Mouse (Mus musculus) embryonic facial prominence, embryonic 11.5 days (tissue): ENCODE results near the gene Ankrd49. TPM values are rescaled to one million over a fixed set of nuclear protein-coding genes. Genes with fewer than 3 reads are reported as not detected.

ENCODE experiments used
- ATAC-seq: fragments of 200-750 bp; cut with Nextera tagmentation; replicated peaks from 2 replicates; pipeline ENCODE4 v1.8.0; 2017; ENCODE audit warnings: low read depth; ENCODE audit not compliant: insufficient number of reproducible peaks, low FRiP score, low TSS enrichment
- DNase-seq: peaks from one replicate; pipeline ENCODE4 v3.0.0-alpha.2; 2015; ENCODE audit warnings: low spot score
- H3K27ac ChIP-seq: fragments of 300-500 bp; sonication (generic); replicated peaks from 2 replicates; pipeline ENCODE4 v1.5.1; 2014; ENCODE audit warnings: mild to moderate bottlenecking, low read depth, low read length, control low read depth
- H3K27me3 ChIP-seq: fragments of 300-500 bp; sonication (generic); 2 replicates; pipeline ENCODE4 v1.6.1; 2014; ENCODE audit warnings: mild to moderate bottlenecking, low read length, moderate library complexity, mixed read lengths; ENCODE audit not compliant: control insufficient read depth, insufficient read depth
- H3K36me3 ChIP-seq: fragments of 300-500 bp; sonication (generic); replicated peaks from 2 replicates; pipeline ENCODE4 v1.6.1; 2014; ENCODE audit warnings: low read depth, mild to moderate bottlenecking, low read length, moderate library complexity, mixed read lengths; ENCODE audit not compliant: control insufficient read depth, insufficient read depth
- H3K4me1 ChIP-seq: fragments of 300-500 bp; sonication (generic); 2 replicates; pipeline ENCODE4 v1.6.1; 2014; ENCODE audit warnings: low read length, mixed read lengths; ENCODE audit not compliant: control insufficient read depth, insufficient read depth
- H3K4me2 ChIP-seq: fragments of 300-500 bp; sonication (generic); 2 replicates; pipeline ENCODE4 v1.6.1; 2014; ENCODE audit warnings: low read depth, mild to moderate bottlenecking, control low read depth, low read length, moderate library complexity
- H3K4me3 ChIP-seq: fragments of 300-500 bp; sonication (generic); 2 replicates; pipeline ENCODE4 v1.5.1; 2014; ENCODE audit warnings: low read depth, low read length, control low read depth
- H3K9ac ChIP-seq: fragments of 300-500 bp; sonication (generic); replicated peaks from 2 replicates; pipeline ENCODE4 v1.6.1; 2014; ENCODE audit warnings: mild to moderate bottlenecking, control low read depth, low read length
- H3K9me3 ChIP-seq: fragments of 300-500 bp; sonication (generic); replicated peaks from 2 replicates; pipeline ENCODE4 v1.6.1; 2016; ENCODE audit warnings: mild to moderate bottlenecking, low read length, inconsistent platforms, mixed read lengths; ENCODE audit not compliant: control insufficient read depth
- WGBS: fragments of 180-500 bp; shearing (Covaris S2); extraction: QIAGEN DNeasy Blood & Tissue Kit; methylation state at CpG from one replicate; pipeline ENCODE4 v1.1.7; 2014; 5-methylcytosine and 5-hydroxymethylcytosine counted together
- polyA plus RNA-seq: library from polyadenylated mRNA; unstranded; fragments of >200 nt; fragmentation: Nextera tagmentation; extraction: Ambion mirVana; gene quantifications from 2 replicates; pipeline ENCODE4 v1.2.1, GENCODE M21; 2014

Ankrd49 gene
- polyA plus RNA-seq, 1 experiment from 2014 or later: 57.3 TPM

GRCm38 (mm10) chr9:14787356-14787755 is 2.7 kb upstream of the Ankrd49 start:
- Histone ChIP-seq H3K9me3 (no peaks in the 10 kb centered on the region), H3K4me1 (no peaks in the 10 kb centered on the region), H3K9ac (no peak overlapping the region), H3K4me2 (no peak overlapping the region), H3K27ac (no peak overlapping the region), H3K36me3 (no peaks in the 10 kb centered on the region), H3K27me3 (no peaks in the 10 kb centered on the region), H3K4me3 (no peak overlapping the region)
- ATAC-seq (no peak), DNase-seq (no peak)
- whole genome bisulfite sequencing: 93% methylated on average over 6 of the region's 6 CpGs

DNA sequence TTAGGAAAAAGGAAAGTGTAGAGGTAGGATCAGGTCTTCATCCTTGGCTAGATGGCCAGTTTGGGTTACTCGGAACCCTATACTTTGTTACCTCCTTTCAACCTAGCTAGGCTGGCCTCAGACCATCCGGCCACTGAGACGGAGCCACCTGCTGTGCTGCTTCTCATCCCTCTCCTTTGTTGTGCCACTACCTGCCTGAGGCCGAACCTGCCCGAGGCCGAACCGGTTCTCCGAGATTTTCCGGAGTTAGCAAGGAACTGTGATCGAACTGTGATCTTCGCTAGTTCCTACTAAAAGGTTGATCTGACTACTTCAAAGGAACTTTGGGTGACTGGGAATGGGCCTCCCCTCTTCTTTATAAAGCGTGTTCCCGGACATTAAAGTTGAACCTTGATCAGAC is 6.3 kb downstream of the Ankrd49 start:
- H3K27me3 ChIP-seq: no peaks in the 10 kb centered on the region
- H3K36me3 ChIP-seq: peaks cover 3% of the 10 kb centered on the region
- no peak overlapping the region for H3K9ac ChIP-seq
- 36% methylated on average over 13 of the region's 13 CpGs for WGBS
- no peaks in the 10 kb centered on the region for H3K4me1 ChIP-seq
- no peaks in the 10 kb centered on the region for H3K9me3 ChIP-seq
- DNase-seq (no peak), ATAC-seq (no peak)
- no peak overlapping the region for H3K4me2 ChIP-seq
- no peak overlapping the region for H3K27ac ChIP-seq
- H3K4me3 ChIP-seq: no peak overlapping the region

GRCm38 (mm10) chr9:14773813-14774212 is 10.8 kb downstream of the Ankrd49 start:
- whole genome bisulfite sequencing: 52% methylated on average over 2 of the region's 2 CpGs
- H3K36me3 ChIP-seq: no peaks in the 10 kb centered on the region

DNA sequence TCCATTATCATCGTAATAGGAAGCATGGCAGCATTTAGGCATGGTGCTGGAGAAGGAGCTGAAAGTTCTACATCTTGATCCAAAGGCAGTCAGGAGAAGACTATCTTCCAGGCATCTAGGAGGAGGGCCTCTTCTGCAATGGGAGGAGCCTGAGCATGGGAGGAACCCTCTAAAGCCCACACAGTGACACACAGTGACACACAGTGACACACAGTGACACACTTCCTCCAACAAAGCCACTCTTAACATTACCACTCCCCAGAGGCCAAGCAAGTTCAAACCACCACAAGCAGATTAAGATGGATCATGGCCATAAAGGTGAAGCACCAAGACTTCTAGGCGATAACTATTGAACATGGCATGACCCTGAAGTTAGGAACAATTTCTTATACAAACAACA is 12.6 kb downstream of the Ankrd49 start:
- 90% methylated on average over 2 of the region's 2 CpGs for WGBS
- peaks cover 3% of the 10 kb centered on the region; the same call in 1 of the 2 replicates for H3K4me1 ChIP-seq
- H3K4me3 ChIP-seq: no peak overlapping the region
- no peaks in the 10 kb centered on the region for H3K9me3 ChIP-seq
- no peak for ATAC-seq
- no peak overlapping the region for H3K4me2 ChIP-seq
- H3K27me3 ChIP-seq: no peaks in the 10 kb centered on the region
- H3K9ac ChIP-seq: no peak overlapping the region
- no peaks in the 10 kb centered on the region for H3K36me3 ChIP-seq
- no peak for DNase-seq
- no peak overlapping the region for H3K27ac ChIP-seq

More at GRCm38 (mm10) chr9:14773813-14774212, 10.8 kb downstream of the Ankrd49 start:
- Histone ChIP-seq H3K4me3 (no peak overlapping the region), H3K4me1 (peaks cover 3% of the 10 kb centered on the region; the same call in 1 of the 2 replicates), H3K9ac (no peak overlapping the region), H3K27ac (no peak overlapping the region), H3K9me3 (no peaks in the 10 kb centered on the region), H3K27me3 (no peaks in the 10 kb centered on the region), H3K4me2 (no peak overlapping the region)
- DNase-seq (no peak), ATAC-seq (no peak)

DNA sequence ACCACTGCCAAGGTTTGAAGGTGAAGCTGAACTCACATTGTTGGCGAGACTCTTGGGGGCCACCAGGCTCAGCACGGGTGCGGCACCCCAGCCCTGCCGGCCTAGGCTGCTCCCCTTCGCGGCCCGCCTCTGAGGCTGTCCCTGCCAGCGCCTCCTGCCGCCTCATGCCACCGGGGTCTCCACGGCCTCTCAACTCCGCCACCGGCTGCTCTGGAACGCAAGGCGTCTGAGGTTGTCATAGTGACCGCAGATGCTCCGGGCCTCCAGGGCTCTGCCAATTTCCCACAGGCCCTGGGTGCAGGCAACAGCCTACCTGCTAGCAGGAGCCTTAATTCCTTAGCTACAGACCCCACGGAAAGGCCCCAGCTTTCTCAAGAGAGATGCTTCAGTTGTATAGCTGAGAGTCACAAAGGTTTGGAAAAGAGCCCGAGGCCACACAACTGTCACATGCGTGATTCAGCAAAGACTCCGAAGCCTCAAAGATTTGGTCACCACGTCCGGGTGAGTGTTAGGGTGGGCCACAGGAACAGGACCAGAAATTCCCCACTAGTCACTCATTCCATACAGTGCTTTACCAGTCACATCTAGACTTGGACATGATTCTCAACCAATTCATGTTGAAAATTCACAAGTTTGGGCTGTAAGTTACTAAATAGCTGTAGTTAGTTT is 13.7 kb downstream of the Ankrd49 start, which contains the start of gene 1700012B09Rik:
TSS of gene 1700012B09Rik (minus strand) at position 228 of the 669 bp plus-strand sequence.
- Histone ChIP-seq H3K27ac (no peak within 1 kb of the TSS), H3K9me3 (no peaks in the 10 kb centered on the region), H3K4me2 (no peak within 1 kb of the TSS), H3K4me3 (no peak within 1 kb of the TSS), H3K9ac (0 out of 2 replicates have a peak within 1 kb of the TSS, but pooled peaks have one; percentile 25), H3K36me3 (no peaks in the 10 kb centered on the region), H3K27me3 (no peaks in the 10 kb centered on the region), H3K4me1 (peaks cover 3% of the 10 kb centered on the region; the same call in 1 of the 2 replicates)
- WGBS: 16% methylated on average over 23 of the region's 23 CpGs
- DNase-seq (no peak), ATAC-seq (0 out of 2 replicates have a peak, but pooled peaks have one; percentile 48)

GRCm38 (mm10) chr9:14769811-14770210 is 14.8 kb downstream of the Ankrd49 start:
- no peak for DNase-seq
- WGBS: 43% methylated on average over 5 of the region's 6 CpGs
- no peak for ATAC-seq

DNA sequence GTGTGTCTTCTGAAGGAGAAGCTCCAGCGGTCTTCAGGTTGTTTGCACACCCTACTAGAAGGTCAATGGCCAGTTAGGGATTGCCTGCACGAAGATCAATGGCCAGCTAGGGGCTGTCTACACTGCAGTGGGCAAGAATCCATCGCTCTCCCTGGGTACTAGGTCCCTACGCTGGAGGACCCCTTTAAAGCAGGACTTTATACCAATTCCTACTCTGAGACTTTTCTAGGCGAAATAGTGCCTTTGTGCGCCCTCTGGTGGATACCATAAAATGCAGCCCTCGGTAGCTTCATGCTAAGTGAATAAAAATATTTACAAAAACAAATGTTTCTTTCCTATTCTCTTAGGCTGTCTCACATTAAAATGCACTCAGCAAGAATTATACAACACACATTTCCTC is 19.9 kb downstream of the Ankrd49 start:
- no peak overlapping the region for H3K27ac ChIP-seq
- ATAC-seq (0 out of 2 replicates have a peak, but pooled peaks have one; percentile 23), DNase-seq (peak; percentile 81)
- H3K36me3 ChIP-seq: no peaks in the 10 kb centered on the region
- H3K9me3 ChIP-seq: no peaks in the 10 kb centered on the region
- no peaks in the 10 kb centered on the region for H3K4me1 ChIP-seq
- no peaks in the 10 kb centered on the region for H3K27me3 ChIP-seq
- 29% methylated on average over 7 of the region's 7 CpGs for WGBS
- H3K4me3 ChIP-seq: no peak overlapping the region
- H3K9ac ChIP-seq: no peak overlapping the region
- H3K4me2 ChIP-seq: no peak overlapping the region

More at GRCm38 (mm10) chr9:14769811-14770210, 14.8 kb downstream of the Ankrd49 start:
- Histone ChIP-seq H3K4me2 (no peak overlapping the region), H3K4me1 (peaks cover 3% of the 10 kb centered on the region; the same call in 1 of the 2 replicates), H3K27me3 (no peaks in the 10 kb centered on the region), H3K9me3 (no peaks in the 10 kb centered on the region), H3K27ac (no peak overlapping the region), H3K4me3 (no peak overlapping the region), H3K9ac (no peak overlapping the region), H3K36me3 (no peaks in the 10 kb centered on the region)

DNA sequence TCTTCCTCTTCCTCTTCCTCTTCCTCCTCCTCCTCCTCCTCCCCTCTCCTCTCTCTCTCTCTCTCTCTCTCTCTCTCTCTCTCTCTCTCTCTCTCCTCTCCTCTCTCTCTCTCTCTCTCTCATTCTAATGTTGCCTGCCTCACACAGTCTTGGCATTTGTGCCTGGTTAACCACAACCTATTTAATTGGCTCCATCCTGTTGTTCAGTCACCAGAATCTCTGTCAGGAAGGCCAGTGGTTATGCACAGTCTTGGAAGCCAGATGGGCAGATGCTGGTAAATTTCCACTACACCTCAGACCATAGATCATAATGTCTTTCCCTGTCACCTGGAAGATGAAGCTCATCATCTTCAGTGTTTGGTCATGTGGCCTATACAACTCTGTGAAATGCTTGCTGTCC is 25.4 kb downstream of the Ankrd49 start:
- no peak for ATAC-seq

More for the DNA sequence above, 25.4 kb downstream of the Ankrd49 start:
- Histone ChIP-seq H3K27ac (no peak overlapping the region), H3K27me3 (no peaks in the 10 kb centered on the region), H3K4me1 (no peaks in the 10 kb centered on the region), H3K9me3 (no peaks in the 10 kb centered on the region), H3K9ac (no peak overlapping the region), H3K36me3 (no peaks in the 10 kb centered on the region), H3K4me2 (no peak overlapping the region), H3K4me3 (no peak overlapping the region)
- DNase-seq: no peak
